23 mouse cellular contexts compared by ENCODE assay signal in genomic region chr7:113245144-113245543, GRCm38 (mm10).
"Had no signal": no experiment of that assay in that cellular context is flagged by ENCODE, and none has a peak within 500 bp of the region (broad histone marks: within the 10 kb centered on the region; RNA-seq: fewer than 3 reads in every experiment).

No protein-coding gene starts in this region.

- DNase-seq: kidney, adult 11 months; kidney, adult 9 months; kidney, postnatal 14 days; kidney, postnatal 4 days; layer of hippocampus, postnatal 36 days; liver; liver, embryonic 13.5 days; lung, adult 2 months; lung, postnatal 14 days; lung, postnatal 4 days; right cerebral cortex, adult 18-20 months; right cerebral cortex, postnatal 14 days; right cerebral cortex, postnatal 4 days; thymus, adult 2 months; thymus, postnatal 14 days; thymus, postnatal 4 days had no signal

- H3K27ac ChIP-seq: limb, embryonic 10.5 days; limb, embryonic 13.5 days; liver, embryonic 13.5 days; midbrain, embryonic 12.5 days; neural tube, embryonic 13.5 days; stomach, postnatal 0 days had no signal

- H3K4me3 ChIP-seq: limb, embryonic 10.5 days; limb, embryonic 13.5 days; liver, embryonic 13.5 days; midbrain, embryonic 12.5 days; midbrain, embryonic 15.5 days; myocyte; neural tube, embryonic 13.5 days had no signal
